Mouse (Mus musculus): ENCODE measurements at regions not wholly inside any gene's neighbourhood (a gene's known extent, or its start where the extent isn't known, plus 50 kb on each side); places are given as distances from the start of the nearest gene placed in this dataset.

DNA sequence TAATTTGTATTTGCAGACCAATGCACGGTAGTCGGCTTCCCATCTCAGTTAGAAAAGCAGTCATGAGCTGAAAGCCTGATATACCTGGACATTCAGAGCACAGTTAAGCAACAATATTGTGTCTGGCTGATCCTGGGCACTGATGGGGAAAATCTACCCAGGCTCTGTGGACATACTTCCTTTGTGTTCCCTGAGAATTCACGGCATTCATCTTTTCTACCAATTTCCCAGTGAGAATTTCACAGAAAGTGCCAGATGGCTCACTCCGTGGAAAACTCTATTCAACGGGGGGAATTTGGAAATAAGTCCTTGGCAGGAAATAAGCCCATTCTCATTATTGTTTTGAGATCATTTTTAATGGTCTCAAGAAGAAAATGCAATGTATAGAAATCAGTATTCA is 484.6 kb upstream of the Chrm3 start:
- H3K4me1 ChIP-seq (ENCODE audit: control insufficient read depth in 1 of 2, insufficient read depth in 2 of 2, low read length in 2 of 2) = no peaks in the 10 kb centered on the region
- no peak overlapping the region for H3K4me3 ChIP-seq (ENCODE audit: control insufficient read depth in 1 of 2, insufficient read depth in 1 of 2, low read depth in 2 of 2, low read length in 2 of 2)
- no peak overlapping the region for H3K9ac ChIP-seq (ENCODE audit: control insufficient read depth, low read depth, low read length, poor library complexity, severe bottlenecking)
- no peak overlapping the region for H3K27ac ChIP-seq (ENCODE audit: control insufficient read depth, low read depth, low read length)
- no peaks in the 10 kb centered on the region for H3K27me3 ChIP-seq (ENCODE audit: control insufficient read depth in 1 of 2, insufficient read depth in 2 of 2, low read length in 2 of 2)
- H3K36me3 ChIP-seq (ENCODE audit: control insufficient read depth in 1 of 2, insufficient read depth in 2 of 2, low read length in 2 of 2) = no peaks in the 10 kb centered on the region
- H3K79me2 ChIP-seq (ENCODE audit: control insufficient read depth, insufficient read depth, low read length, poor library complexity) = no peaks in the 10 kb centered on the region
- H3K9me3 ChIP-seq (replicated peaks; ENCODE audit: insufficient read depth, low read length) = no peaks in the 10 kb centered on the region
- TF ChIP-seq ZMIZ1 (IDR thresholded peaks at IDR 0.05; ENCODE audit: low read depth, low read length) (no peak), MAX (IDR thresholded peaks at IDR 0.05; ENCODE audit: low read length) (no peak), ZNF384 (IDR thresholded peaks at IDR 0.05; ENCODE audit: low read depth, low read length) (no peak), BHLHE40 (IDR thresholded peaks at IDR 0.05; ENCODE audit: borderline replicate concordance, low read depth, low read length) (no peak), MEF2A (IDR thresholded peaks at IDR 0.05; ENCODE audit: extremely low read depth, insufficient replicate concordance, low read depth, low read length, poor library complexity, severe bottlenecking) (no peak), UBTF (IDR thresholded peaks at IDR 0.05; ENCODE audit: borderline replicate concordance, insufficient read depth, low read depth, low read length) (no peak), POLR2AphosphoS5 (IDR thresholded peaks at IDR 0.05; ENCODE audit: borderline replicate concordance, low read depth, low read length) (no peak), KAT2A (conservative IDR thresholded peaks at IDR 0.05; ENCODE audit: low read depth, low read length) (no peak), MAZ (IDR thresholded peaks at IDR 0.05; ENCODE audit: low read depth, low read length) (no peak), TBP (IDR thresholded peaks at IDR 0.05; ENCODE audit: low read depth, low read length) (no peak), HCFC1 (IDR thresholded peaks at IDR 0.05; ENCODE audit: low read depth, low read length) (no peak), NELFE (IDR thresholded peaks at IDR 0.05; ENCODE audit: low read depth, low read length) (no peak)
- DNase-seq (ENCODE audit: low read depth, low spot score) = no peak

GRCm38 (mm10) chr13:10799351-10799913 is 438.8 kb upstream of the Chrm3 start:
- DNase-seq (ENCODE audit: low read depth, low spot score) = no peak
- no peak for TF ChIP-seq MAZ (IDR thresholded peaks at IDR 0.05; ENCODE audit: low read depth, low read length)
- no peak overlapping the region for H3K27ac ChIP-seq (ENCODE audit: control insufficient read depth, low read depth, low read length)
- no peaks in the 10 kb centered on the region for H3K4me1 ChIP-seq (ENCODE audit: control insufficient read depth in 1 of 2, insufficient read depth in 2 of 2, low read length in 2 of 2)
- H3K36me3 ChIP-seq (ENCODE audit: control insufficient read depth in 1 of 2, insufficient read depth in 2 of 2, low read length in 2 of 2) = no peaks in the 10 kb centered on the region
- H3K27me3 ChIP-seq (ENCODE audit: control insufficient read depth in 1 of 2, insufficient read depth in 2 of 2, low read length in 2 of 2) = no peaks in the 10 kb centered on the region
- H3K79me2 ChIP-seq (ENCODE audit: control insufficient read depth, insufficient read depth, low read length, poor library complexity) = no peaks in the 10 kb centered on the region
- H3K4me3 ChIP-seq (ENCODE audit: control insufficient read depth in 1 of 2, insufficient read depth in 1 of 2, low read depth in 2 of 2, low read length in 2 of 2) = no peak overlapping the region
- H3K9me3 ChIP-seq (replicated peaks; ENCODE audit: insufficient read depth, low read length) = no peaks in the 10 kb centered on the region
- H3K9ac ChIP-seq (ENCODE audit: control insufficient read depth, low read depth, low read length, poor library complexity, severe bottlenecking) = no peak overlapping the region

Measured in MEL (cell line).